Mouse (Mus musculus): ENCODE measurements around the gene Optn. TPM values are rescaled to one million over a fixed set of nuclear protein-coding genes. Genes with fewer than 3 reads are reported as not detected.

The Optn gene
- polyA plus RNA-seq, 1 experiment from 2014 or later, result 3.4 TPM

GRCm38 (mm10) chr2:5015527-5015926 is 48.3 kb downstream of the Optn start:
- Histone ChIP-seq H3K27ac (replicated peaks) (no peak overlapping the region), H3K9me3 (replicated peaks) (no peaks in the 10 kb centered on the region), H3K36me3 (peaks cover 4% of the 10 kb centered on the region), H3K27me3 (ENCODE audit: low read depth, poor library complexity, severe bottlenecking) (no peaks in the 10 kb centered on the region), H3K4me3 (no peak overlapping the region), H3K4me1 (peaks cover 16% of the 10 kb centered on the region)
- WGBS, result 92% methylated on average over 6 of the region's 6 CpGs
- no peak for DNase-seq (ENCODE audit: low spot score)

- Histone ChIP-seq H3K27ac (replicated peaks) (no peak overlapping the region), H3K9me3 (replicated peaks) (no peaks in the 10 kb centered on the region), H3K4me1 (peaks cover 17% of the 10 kb centered on the region), H3K27me3 (ENCODE audit: low read depth, poor library complexity, severe bottlenecking) (no peaks in the 10 kb centered on the region), H3K4me3 (no peak overlapping the region), H3K36me3 (peaks cover 10% of the 10 kb centered on the region)
- DNase-seq (ENCODE audit: low spot score), result no peak
- 84% methylated on average over 7 of the region's 7 CpGs for WGBS
Observed at GRCm38 (mm10) chr2:5014616-5015015, 49.2 kb downstream of the Optn start.

- H3K27ac ChIP-seq (replicated peaks), result peak within 1 kb of the TSS; percentile 91
- DNase-seq (ENCODE audit: low spot score), result peak; percentile 93
- 4% methylated on average over 32 of the region's 32 CpGs for WGBS
Observed at GRCm38 (mm10) chr2:5012491-5013324, 51.1 kb downstream of the Optn start, which contains the start of gene Mcm10. Mcm10 (minus strand) TSS chr2:5012791.

GRCm38 (mm10) chr2:5011898-5012490 is 51.9 kb downstream of the Optn start:
- peak overlapping the region; percentile 91 for H3K27ac ChIP-seq (replicated peaks)
- peaks cover 17% of the 10 kb centered on the region for H3K4me1 ChIP-seq
- peaks cover 35% of the 10 kb centered on the region for H3K36me3 ChIP-seq
- H3K27me3 ChIP-seq (ENCODE audit: low read depth, poor library complexity, severe bottlenecking), result no peaks in the 10 kb centered on the region
- H3K9me3 ChIP-seq (replicated peaks), result no peaks in the 10 kb centered on the region
- no peak for DNase-seq (ENCODE audit: low spot score)
- 20% methylated on average over 8 of the region's 8 CpGs for WGBS
- peak overlapping the region; percentile 78 for H3K4me3 ChIP-seq

More at GRCm38 (mm10) chr2:5012491-5013324, 51.1 kb downstream of the Optn start, which contains the start of gene Mcm10:
- peak within 1 kb of the TSS; percentile 78 for H3K4me3 ChIP-seq
- peaks cover 17% of the 10 kb centered on the region for H3K4me1 ChIP-seq
- no peaks in the 10 kb centered on the region for H3K27me3 ChIP-seq (ENCODE audit: low read depth, poor library complexity, severe bottlenecking)
- no peaks in the 10 kb centered on the region for H3K9me3 ChIP-seq (replicated peaks)
- peaks cover 28% of the 10 kb centered on the region for H3K36me3 ChIP-seq

GRCm38 (mm10) chr2:5007107-5007506 is 56.7 kb downstream of the Optn start:
- Histone ChIP-seq H3K4me1 (peaks cover 12% of the 10 kb centered on the region), H3K27ac (replicated peaks) (no peak overlapping the region), H3K36me3 (peaks cover 83% of the 10 kb centered on the region), H3K4me3 (no peak overlapping the region), H3K27me3 (ENCODE audit: low read depth, poor library complexity, severe bottlenecking) (no peaks in the 10 kb centered on the region), H3K9me3 (replicated peaks) (no peaks in the 10 kb centered on the region)
- WGBS, result 91% methylated on average over 4 of the region's 4 CpGs
- DNase-seq (ENCODE audit: low spot score), result no peak

- H3K27ac ChIP-seq (replicated peaks), result no peak overlapping the region
- H3K4me3 ChIP-seq, result no peak overlapping the region
- H3K4me1 ChIP-seq, result no peaks in the 10 kb centered on the region
- H3K27me3 ChIP-seq (ENCODE audit: low read depth, poor library complexity, severe bottlenecking), result no peaks in the 10 kb centered on the region
- peaks cover 99% of the 10 kb centered on the region for H3K36me3 ChIP-seq
- H3K9me3 ChIP-seq (replicated peaks), result no peaks in the 10 kb centered on the region
- WGBS, result 94% methylated on average over 6 of the region's 6 CpGs
- DNase-seq (ENCODE audit: low spot score), result no peak
Observed at GRCm38 (mm10) chr2:5001266-5001665, 62.6 kb downstream of the Optn start.

- 85% methylated on average over 3 of the region's 3 CpGs for WGBS
- no peak overlapping the region for H3K27ac ChIP-seq (replicated peaks)
- no peak for DNase-seq (ENCODE audit: low spot score)
- no peaks in the 10 kb centered on the region for H3K9me3 ChIP-seq (replicated peaks)
- no peaks in the 10 kb centered on the region for H3K27me3 ChIP-seq (ENCODE audit: low read depth, poor library complexity, severe bottlenecking)
- no peaks in the 10 kb centered on the region for H3K4me1 ChIP-seq
- H3K36me3 ChIP-seq, result peaks cover 100% of the 10 kb centered on the region
- no peak overlapping the region for H3K4me3 ChIP-seq
Observed at GRCm38 (mm10) chr2:4998905-4999304, 64.9 kb downstream of the Optn start.

GRCm38 (mm10) chr2:4996421-4996824 is 67.4 kb downstream of the Optn start:
- Histone ChIP-seq H3K9me3 (replicated peaks) (no peaks in the 10 kb centered on the region), H3K27ac (replicated peaks) (no peak overlapping the region), H3K36me3 (peaks cover 98% of the 10 kb centered on the region), H3K4me3 (no peak overlapping the region), H3K27me3 (ENCODE audit: low read depth, poor library complexity, severe bottlenecking) (no peaks in the 10 kb centered on the region), H3K4me1 (no peaks in the 10 kb centered on the region)
- 94% methylated on average over 6 of the region's 6 CpGs for WGBS
- DNase-seq (ENCODE audit: low spot score), result no peak

- Histone ChIP-seq H3K27me3 (ENCODE audit: low read depth, poor library complexity, severe bottlenecking) (no peaks in the 10 kb centered on the region), H3K4me1 (no peaks in the 10 kb centered on the region), H3K4me3 (no peak overlapping the region), H3K27ac (replicated peaks) (no peak overlapping the region), H3K36me3 (peaks cover 98% of the 10 kb centered on the region), H3K9me3 (replicated peaks) (no peaks in the 10 kb centered on the region)
- WGBS, result 95% methylated on average over 11 of the region's 11 CpGs
- DNase-seq (ENCODE audit: low spot score), result no peak
Observed at GRCm38 (mm10) chr2:4995646-4996045, 68.2 kb downstream of the Optn start.

GRCm38 (mm10) chr2:4994436-4994835 is 69.4 kb downstream of the Optn start:
- H3K4me1 ChIP-seq, result no peaks in the 10 kb centered on the region
- DNase-seq (ENCODE audit: low spot score), result no peak
- WGBS, result 88% methylated on average over 4 of the region's 4 CpGs
- no peak overlapping the region for H3K4me3 ChIP-seq
- no peak overlapping the region for H3K27ac ChIP-seq (replicated peaks)
- no peaks in the 10 kb centered on the region for H3K9me3 ChIP-seq (replicated peaks)
- no peaks in the 10 kb centered on the region for H3K27me3 ChIP-seq (ENCODE audit: low read depth, poor library complexity, severe bottlenecking)
- H3K36me3 ChIP-seq, result peaks cover 98% of the 10 kb centered on the region

GRCm38 (mm10) chr2:4993584-4993983 is 70.3 kb downstream of the Optn start:
- H3K9me3 ChIP-seq (replicated peaks), result no peaks in the 10 kb centered on the region
- WGBS, result 97% methylated on average over 11 of the region's 11 CpGs
- no peak for DNase-seq (ENCODE audit: low spot score)
- H3K4me1 ChIP-seq, result no peaks in the 10 kb centered on the region
- H3K27me3 ChIP-seq (ENCODE audit: low read depth, poor library complexity, severe bottlenecking), result no peaks in the 10 kb centered on the region
- no peak overlapping the region for H3K27ac ChIP-seq (replicated peaks)
- peaks cover 94% of the 10 kb centered on the region for H3K36me3 ChIP-seq
- no peak overlapping the region for H3K4me3 ChIP-seq

- H3K4me1 ChIP-seq, result no peaks in the 10 kb centered on the region
- H3K27ac ChIP-seq (replicated peaks), result no peak overlapping the region
- peaks cover 50% of the 10 kb centered on the region for H3K36me3 ChIP-seq
- no peak for DNase-seq (ENCODE audit: low spot score)
- H3K9me3 ChIP-seq (replicated peaks), result no peaks in the 10 kb centered on the region
- H3K27me3 ChIP-seq (ENCODE audit: low read depth, poor library complexity, severe bottlenecking), result no peaks in the 10 kb centered on the region
- WGBS, result 77% methylated on average over 11 of the region's 11 CpGs
- H3K4me3 ChIP-seq, result no peak overlapping the region
Observed at GRCm38 (mm10) chr2:4988826-4989424, 74.9 kb downstream of the Optn start.
